Mouse (Mus musculus): ENCODE measurements around the gene Col27a1. TPM values are rescaled to one million over a fixed set of nuclear protein-coding genes. Genes with fewer than 3 reads are reported as not detected.

The Col27a1 gene
- total RNA-seq, 2 experiments from 2014 or later = 1.1 to 1.4 TPM

DNA sequence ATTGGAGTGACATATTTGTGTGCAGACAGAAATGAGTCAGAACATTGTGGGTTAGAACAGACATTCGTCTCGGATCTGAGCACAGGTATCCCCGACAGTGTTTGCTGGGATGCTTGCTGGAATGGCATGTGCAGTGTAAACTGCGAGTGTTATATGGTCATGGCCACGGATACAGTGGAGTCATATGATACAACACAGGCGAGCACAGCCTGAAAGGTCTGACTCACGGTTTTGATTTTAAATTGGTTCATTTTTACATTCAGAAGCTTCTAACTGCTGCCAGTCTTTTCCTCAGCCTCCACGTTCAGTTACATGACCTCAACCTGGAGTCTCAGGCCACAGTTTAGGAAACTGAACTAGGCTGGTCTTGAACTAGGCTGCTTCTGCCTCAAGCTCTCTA lies 83.1 kb downstream of the Col27a1 start:
- intact Hi-C loops (cut with DNase I) = no loop called here
- no peak for DNase-seq

DNA sequence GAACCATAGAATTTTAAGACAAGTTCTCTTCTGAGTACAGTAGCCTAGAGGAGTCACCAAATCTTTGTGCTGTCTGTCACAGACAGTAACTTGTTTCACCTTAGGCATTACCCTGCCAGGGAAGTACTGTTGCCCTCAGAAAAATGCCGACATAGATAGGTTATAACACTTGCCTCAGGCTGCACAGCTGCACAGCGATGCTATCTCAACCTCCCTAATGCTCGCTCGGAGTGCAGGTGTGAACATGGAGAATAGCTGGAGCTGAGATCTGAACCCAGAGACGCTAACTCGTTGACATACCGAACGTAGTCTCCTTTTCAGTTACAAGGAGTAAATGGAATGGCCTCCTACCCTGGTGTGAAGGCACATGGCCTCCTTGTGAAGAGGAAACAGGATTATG lies 84.4 kb downstream of the Col27a1 start:
- intact Hi-C loops (cut with DNase I) = no loop called here
- no peak for DNase-seq

- no peak for DNase-seq
- intact Hi-C loops (cut with DNase I) = no loop called here
Observed at GRCm38 (mm10) chr4:63302641-63303040, 88.8 kb downstream of the Col27a1 start.

- intact Hi-C loops (cut with DNase I) = loop anchor here (1.0 to 2.0 kb wide), 3 partner anchors 31 to 125 kb away; no protein-coding TSS in a partner anchor
- DNase-seq = peak; percentile 86 to 93
Observed at GRCm38 (mm10) chr4:63307175-63308062, 93.6 kb downstream of the Col27a1 start.

- intact Hi-C loops (cut with DNase I) = no loop called here
- DNase-seq = peak in 1 of 2 experiments; percentile 24
Observed at GRCm38 (mm10) chr4:63308316-63308715, 94.5 kb downstream of the Col27a1 start.

GRCm38 (mm10) chr4:63310247-63310855 lies 96.5 kb downstream of the Col27a1 start:
- DNase-seq = peak; percentile 32 to 48
- intact Hi-C loops (cut with DNase I) = no loop called here

DNA sequence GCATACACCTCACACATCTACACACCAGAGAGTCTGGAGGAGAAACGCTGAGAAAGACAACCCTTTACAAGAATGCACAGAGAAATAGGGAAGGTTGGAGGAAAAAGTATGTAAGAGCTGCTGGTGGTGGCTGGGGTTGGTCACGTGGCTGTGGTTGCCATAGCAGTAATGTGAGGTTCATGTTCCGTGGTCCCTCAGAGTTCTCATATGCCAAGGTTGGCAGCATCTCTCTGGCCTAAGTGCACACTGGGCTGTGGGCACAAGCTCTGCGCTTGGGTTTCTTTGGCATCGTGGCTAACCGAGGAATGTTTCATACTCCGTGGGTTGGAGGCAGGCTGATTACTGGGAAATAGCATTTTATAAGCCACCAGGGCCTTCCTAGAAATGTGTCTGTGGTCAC lies 97.6 kb downstream of the Col27a1 start:
- DNase-seq = no peak
- intact Hi-C loops (cut with DNase I) = no loop called here

DNA sequence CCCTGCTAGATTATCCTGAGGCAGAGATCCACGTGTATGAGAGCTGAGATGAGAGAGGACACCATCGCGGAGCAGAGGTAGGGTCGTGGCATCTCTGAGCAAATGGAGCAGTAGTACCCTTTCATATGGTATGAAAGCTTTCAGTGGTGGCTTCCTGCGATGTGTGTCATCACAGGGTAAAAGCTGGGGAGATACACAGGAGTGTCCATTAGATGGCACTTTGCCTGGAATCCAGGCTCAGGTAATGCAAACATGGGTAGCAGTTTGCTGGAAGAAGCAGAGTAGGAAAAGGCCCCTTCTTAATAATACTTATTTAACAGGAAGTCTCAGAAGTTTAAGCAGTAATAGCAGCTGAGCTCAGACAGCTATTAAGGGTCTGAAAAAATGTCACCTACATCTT lies 100.3 kb downstream of the Col27a1 start:
- intact Hi-C loops (cut with DNase I) = no loop called here
- DNase-seq = no peak

GRCm38 (mm10) chr4:63316076-63316746 lies 102.4 kb downstream of the Col27a1 start:
- DNase-seq = peak; percentile 32 to 48
- intact Hi-C loops (cut with DNase I) = no loop called here

- peak; percentile 70 to 81 for DNase-seq
- intact Hi-C loops (cut with DNase I) = loop anchor here (1.0 to 2.0 kb wide), 3 partner anchors 104 to 161 kb away; no protein-coding TSS in a partner anchor
Observed at GRCm38 (mm10) chr4:63319566-63319965, 105.8 kb downstream of the Col27a1 start.

GRCm38 (mm10) chr4:63323275-63323815 lies 109.5 kb downstream of the Col27a1 start:
- intact Hi-C loops (cut with DNase I) = no loop called here
- DNase-seq = no peak

DNA sequence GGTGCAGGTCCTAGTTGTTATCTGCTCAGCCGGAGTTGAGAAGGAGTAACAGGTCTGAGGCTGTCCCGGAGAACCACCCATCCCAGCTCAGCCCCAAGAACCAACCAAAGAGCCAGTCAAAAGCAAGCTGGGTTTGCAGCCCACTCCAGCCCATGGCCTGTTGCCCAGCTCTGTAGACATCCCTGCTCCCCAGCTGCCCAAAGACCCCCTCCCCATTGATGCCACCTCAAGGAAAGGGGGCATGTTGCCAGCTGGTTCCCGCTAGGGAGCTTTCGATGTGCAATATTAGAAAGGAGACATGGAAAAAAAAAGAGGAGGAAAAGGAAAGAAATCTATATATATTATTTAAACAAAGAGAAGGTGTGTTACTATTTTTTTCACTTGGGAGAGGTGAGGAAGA lies 119.6 kb downstream of the Col27a1 start:
- DNase-seq = no peak
- intact Hi-C loops (cut with DNase I) = no loop called here

DNA sequence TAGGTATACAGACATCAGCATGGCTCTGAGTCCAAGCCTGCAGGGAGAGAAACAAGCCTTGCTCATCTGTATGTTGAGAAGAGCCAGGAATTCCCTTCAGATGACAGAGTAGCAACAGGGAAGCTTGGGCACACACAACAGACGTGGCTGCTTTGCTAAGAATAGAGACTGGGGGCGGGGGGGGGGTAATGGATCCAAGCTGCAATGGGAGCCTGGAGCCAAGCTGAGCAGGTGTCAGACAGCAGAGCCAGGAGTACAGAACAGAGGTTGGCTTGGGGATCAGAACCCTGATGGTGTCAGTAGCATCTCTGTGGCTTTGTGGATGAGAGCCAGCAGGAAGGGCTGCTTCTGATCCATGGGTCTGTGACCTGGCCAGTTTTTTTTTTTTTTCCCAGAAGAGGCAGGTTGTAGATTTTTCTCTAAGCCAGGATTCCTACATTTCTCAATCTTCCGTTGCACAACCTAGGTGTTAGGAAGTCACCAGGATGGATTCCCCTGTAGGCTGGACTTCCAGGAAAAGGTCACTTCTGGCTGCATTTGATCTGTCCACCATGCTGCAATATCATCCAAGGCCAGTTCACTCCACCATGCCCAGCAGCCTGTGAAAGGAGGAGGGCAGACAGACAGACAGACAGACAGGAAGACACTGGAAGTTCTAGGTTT lies 124.7 kb downstream of the Col27a1 start:
- no peak for DNase-seq
- intact Hi-C loops (cut with DNase I) = no loop called here

- intact Hi-C loops (cut with DNase I) = no loop called here
- DNase-seq = no peak
Observed at GRCm38 (mm10) chr4:63342491-63342890, 128.7 kb downstream of the Col27a1 start.

DNA sequence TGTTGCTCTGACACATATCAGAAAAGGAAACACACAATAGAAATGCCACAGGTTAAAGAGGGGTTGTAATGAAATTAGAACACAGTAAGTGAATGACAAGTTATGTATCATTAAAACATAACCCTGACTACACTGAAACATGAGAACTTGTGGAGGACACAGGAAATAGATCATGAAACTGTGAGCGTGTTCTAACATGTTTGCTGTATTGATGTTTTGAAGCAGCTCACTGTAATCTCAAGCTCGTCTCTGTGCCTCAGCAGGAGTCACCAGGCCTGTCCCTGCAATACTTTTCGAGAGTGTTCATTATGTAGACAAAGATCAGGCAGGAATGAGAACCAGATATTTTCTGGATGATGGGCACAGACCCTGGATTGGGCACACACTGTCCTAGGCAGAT lies 129.8 kb downstream of the Col27a1 start:
- intact Hi-C loops (cut with DNase I) = no loop called here
- no peak for DNase-seq

GRCm38 (mm10) chr4:63344295-63344694 lies 130.5 kb downstream of the Col27a1 start, which contains the start of gene Orm1:
Gene Orm1 (plus strand): TSS chr4:63344560.
- DNase-seq = no peak
- intact Hi-C loops (cut with DNase I) = no loop called here

- DNase-seq = no peak
- intact Hi-C loops (cut with DNase I) = no loop called here
Observed at GRCm38 (mm10) chr4:63345261-63345660, 131.5 kb downstream of the Col27a1 start.

DNA sequence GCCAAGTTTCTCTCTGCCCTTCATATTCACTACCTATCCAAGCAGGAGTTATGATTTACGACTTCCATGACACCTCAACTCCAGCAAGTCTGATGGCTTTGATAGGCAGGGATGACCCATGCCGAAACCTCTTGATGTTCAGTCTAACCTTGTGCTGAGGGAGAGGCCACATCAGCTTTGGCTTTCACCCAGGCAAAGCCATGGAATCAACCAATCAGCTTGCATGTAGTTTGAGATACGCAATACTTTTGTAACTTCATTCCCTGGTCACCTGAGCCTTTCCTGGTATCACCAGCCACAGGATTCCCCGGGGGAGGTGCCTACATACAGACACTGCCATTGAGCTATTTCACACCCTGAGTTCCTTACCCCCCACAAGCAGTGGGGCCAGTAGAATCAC lies 132.9 kb downstream of the Col27a1 start:
- no peak for DNase-seq
- intact Hi-C loops (cut with DNase I) = no loop called here

DNA sequence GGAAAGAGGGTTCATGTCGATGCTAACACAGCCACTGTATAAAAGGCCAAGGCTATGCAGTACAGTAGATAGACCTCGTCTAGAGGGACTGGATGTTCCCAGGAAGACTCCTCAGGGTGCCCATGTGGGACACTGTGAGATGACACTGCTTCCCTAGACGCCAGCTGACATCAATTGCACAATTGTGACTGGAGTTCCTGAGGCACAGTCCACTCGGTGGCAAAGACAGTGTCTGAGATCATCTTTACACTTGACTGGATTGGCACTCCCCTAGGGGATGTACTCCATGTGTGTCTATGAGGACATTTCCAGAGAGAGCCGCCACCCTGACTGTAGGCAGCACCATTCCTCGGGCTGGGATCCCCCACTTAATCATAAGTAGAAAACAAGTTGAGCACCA lies 134.7 kb downstream of the Col27a1 start:
- DNase-seq = no peak
- intact Hi-C loops (cut with DNase I) = no loop called here

GRCm38 (mm10) chr4:63355877-63356665 lies 142.3 kb downstream of the Col27a1 start, which contains the start of gene Orm3:
Gene Orm3 (plus strand): TSS chr4:63356162.
- DNase-seq = peak; percentile 35 to 43
- intact Hi-C loops (cut with DNase I) = no loop called here

Data from heart, postnatal 36 days (tissue).